Mouse (Mus musculus): ENCODE results near the gene Ubqlnl.

DNA sequence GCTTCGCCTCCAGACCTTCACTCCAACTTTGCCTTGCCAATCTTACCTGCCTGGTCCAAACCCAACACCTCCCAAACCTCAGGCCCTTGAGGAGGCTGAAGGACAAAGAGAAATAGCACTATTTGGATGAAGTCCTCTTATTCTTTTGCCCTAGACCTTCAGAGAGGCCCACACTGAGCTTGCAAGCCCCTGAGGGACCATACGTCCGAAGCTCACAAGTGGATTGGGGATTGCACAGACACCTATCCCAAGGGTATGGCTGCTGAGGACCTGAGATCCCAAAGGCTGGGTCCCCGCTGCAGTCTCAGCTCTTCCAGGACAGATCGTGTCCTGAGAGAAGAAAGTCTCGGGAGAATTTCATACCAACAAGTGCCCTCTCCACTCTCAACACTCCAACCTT is 45.5 kb upstream of the Ubqlnl start, which contains the start of gene Olfr649:
- TF ChIP-seq CTCF (IDR thresholded peaks at IDR 0.05) (no peak), EP300 (IDR thresholded peaks at IDR 0.05) (no peak)
